ENCODE assay signal across 11 mouse cellular contexts in genomic region chr9:44496803-44497461, GRCm38 (mm10). TPM values are rescaled to one million over a fixed set of nuclear protein-coding genes. Genes with fewer than 3 reads are reported as not detected.
DNase-seq lines count a peak whose midpoint lies in the region; ATAC-seq and TF ChIP-seq lines count a peak whose summit lies in the region.
"Had no signal": no experiment of that assay in that cellular context is flagged by ENCODE, and none has a peak within 500 bp of the region (broad histone marks: within the 10 kb centered on the region; RNA-seq: fewer than 3 reads in every experiment).

No protein-coding gene starts in this region.

- TF ChIP-seq POLR2A in myocyte (IDR thresholded peaks at IDR 0.05; ENCODE audit: insufficient read length, low read depth), result no peak

- peaks cover 100% of the 10 kb centered on the region for H3K4me1 ChIP-seq in neural tube, embryonic 13.5 days (replicated peaks)
- peaks cover 96% of the 10 kb centered on the region for H3K4me1 ChIP-seq in neural tube, embryonic 15.5 days
- peaks cover 97% of the 10 kb centered on the region for H3K4me1 ChIP-seq in heart, embryonic 13.5 days

- no peaks in the 10 kb centered on the region for H3K36me3 ChIP-seq in neural tube, embryonic 13.5 days
- peaks cover 9% of the 10 kb centered on the region for H3K36me3 ChIP-seq in neural tube, embryonic 15.5 days
- peaks cover 22% of the 10 kb centered on the region for H3K36me3 ChIP-seq in heart, embryonic 13.5 days
- no peaks in the 10 kb centered on the region for H3K36me3 ChIP-seq in myocyte (ENCODE audit: control insufficient read depth, insufficient read depth)

- no peaks in the 10 kb centered on the region for H3K9me3 ChIP-seq in neural tube, embryonic 13.5 days
- no peaks in the 10 kb centered on the region for H3K9me3 ChIP-seq in neural tube, embryonic 15.5 days (replicated peaks)
- H3K9me3 ChIP-seq in heart, embryonic 13.5 days, result no peaks in the 10 kb centered on the region

- no peaks in the 10 kb centered on the region for H3K27me3 ChIP-seq in neural tube, embryonic 13.5 days
- no peaks in the 10 kb centered on the region for H3K27me3 ChIP-seq in neural tube, embryonic 15.5 days (replicated peaks)
- H3K27me3 ChIP-seq in heart, embryonic 13.5 days (replicated peaks), result no peaks in the 10 kb centered on the region
- no peaks in the 10 kb centered on the region for H3K27me3 ChIP-seq in myocyte (ENCODE audit: control insufficient read depth, insufficient read depth, insufficient read length)
- H3K27me3 ChIP-seq: Patski had no signal

- no peak overlapping the region for H3K27ac ChIP-seq in neural tube, embryonic 13.5 days (replicated peaks)
- no peak overlapping the region for H3K27ac ChIP-seq in neural tube, embryonic 15.5 days (replicated peaks)
- peak overlapping the region; percentile 100 for H3K27ac ChIP-seq in heart, embryonic 13.5 days (replicated peaks)

- intact Hi-C loops in gastrocnemius, postnatal 36 days (cut with DNase I), result no loop called here
- intact Hi-C loops in left cerebral cortex, postnatal 36 days (cut with DNase I), result no loop called here

- H3K79me2 ChIP-seq in myocyte (ENCODE audit: control insufficient read depth, insufficient read depth), result peaks cover 45% of the 10 kb centered on the region

- H3K9ac ChIP-seq in neural tube, embryonic 13.5 days, result peak overlapping the region; percentile 41; the same call in 1 of the 2 replicates
- H3K9ac ChIP-seq in neural tube, embryonic 15.5 days (replicated peaks), result no peak overlapping the region
- H3K9ac ChIP-seq in heart, embryonic 13.5 days, result peak overlapping the region; percentile 85

- H3ac ChIP-seq in myocyte (ENCODE audit: control insufficient read depth, insufficient read length), result no peak overlapping the region

- ATAC-seq in neural tube, embryonic 13.5 days (ENCODE audit: low read depth), result no peak
- ATAC-seq in neural tube, embryonic 15.5 days (ENCODE audit: low FRiP score), result no peak
- no peak for ATAC-seq in heart, embryonic 13.5 days (ENCODE audit: extremely low read depth, insufficient number of reproducible peaks, low FRiP score, low TSS enrichment)
- ATAC-seq: Patski had no signal

- H3K4me2 ChIP-seq in neural tube, embryonic 13.5 days, result no peak overlapping the region
- H3K4me2 ChIP-seq in neural tube, embryonic 15.5 days, result no peak overlapping the region
- peak overlapping the region; percentile 79 for H3K4me2 ChIP-seq in heart, embryonic 13.5 days
- H3K4me2 ChIP-seq in myocyte (ENCODE audit: low read depth), result peak overlapping the region; percentile 73

- peak; percentile 5 for DNase-seq in gastrocnemius, postnatal 25 days
- no peak for DNase-seq in gastrocnemius, postnatal 36 days
- no peak for DNase-seq in left cerebral cortex, postnatal 36 days (ENCODE audit: low spot score in 2 of 2)
- no peak for DNase-seq in retina, postnatal 1 day

- H3K4me3 ChIP-seq in neural tube, embryonic 13.5 days, result peak overlapping the region; percentile 6; the same call in 1 of the 2 replicates
- H3K4me3 ChIP-seq in neural tube, embryonic 15.5 days (replicated peaks), result no peak overlapping the region
- H3K4me3 ChIP-seq in heart, embryonic 13.5 days, result 0 out of 2 replicates have a peak overlapping the region, but pooled peaks have one; percentile 58
- peak overlapping the region; percentile 41 for H3K4me3 ChIP-seq in myocyte

- 53% methylated on average over 12 of the region's 12 CpGs for WGBS in neural tube, embryonic 13.5 days
- WGBS in neural tube, embryonic 15.5 days, result 45% methylated on average over 12 of the region's 12 CpGs
- WGBS in heart, embryonic 13.5 days, result 52% methylated on average over 12 of the region's 12 CpGs

TF ChIP-seq in myocyte, 11 proteins besides CTCF, POLR2A, EP300 and RAD21:
- no peak for TF ChIP-seq USF1 (IDR thresholded peaks at IDR 0.05; ENCODE audit: low read depth)
- no peak for TF ChIP-seq TCF3 (IDR thresholded peaks at IDR 0.05; ENCODE audit: insufficient read length, low read depth)

RNA-seq across cellular contexts. Expression of gene Bcl9l, which starts 14.3 kb away (rescaled TPM):
- 10 to 100 TPM; 33.6 to 40.7 TPM for total RNA-seq in gastrocnemius, postnatal 25 days (2021)
- 10 to 100 TPM; 25.7 to 42.5 TPM for total RNA-seq in gastrocnemius, postnatal 36 days (2021)
- polyA plus RNA-seq in neural tube, embryonic 13.5 days (2015; fragmentation: Nextera tagmentation; extraction: Ambion mirVana), result 9.4 and 9.6 TPM in 2 replicates
- 9.7 and 11.5 TPM in 2 replicates for polyA plus RNA-seq in neural tube, embryonic 15.5 days (2015; fragmentation: Nextera tagmentation; extraction: Ambion mirVana)
- polyA plus RNA-seq in heart, embryonic 13.5 days (2015; fragmentation: Nextera tagmentation; extraction: Ambion mirVana), result 7.3 and 9.4 TPM in 2 replicates
- polyA plus RNA-seq in myocyte (2012; fragmentation: generic; extraction: Trizol), result 35.4 TPM
- 10 to 100 TPM; 58.1 to 70.0 TPM for total RNA-seq in left cerebral cortex, postnatal 36 days (2021)

RNA-seq across cellular contexts. Expression of gene Upk2, which starts 42.2 kb away (rescaled TPM):
- under 1 TPM; 0.32 to 0.43 TPM for total RNA-seq in gastrocnemius, postnatal 25 days (2021)
- total RNA-seq in gastrocnemius, postnatal 36 days (2021), result not detected
- polyA plus RNA-seq in neural tube, embryonic 13.5 days (2015; fragmentation: Nextera tagmentation; extraction: Ambion mirVana), result not detected in 2 replicates
- polyA plus RNA-seq in neural tube, embryonic 15.5 days (2015; fragmentation: Nextera tagmentation; extraction: Ambion mirVana), result 0.73 TPM in 1 of 2 replicates, not detected in the other
- polyA plus RNA-seq in heart, embryonic 13.5 days (2015; fragmentation: Nextera tagmentation; extraction: Ambion mirVana), result not detected in 2 replicates
- polyA plus RNA-seq in myocyte (2012; fragmentation: generic; extraction: Trizol), result not detected
- total RNA-seq in left cerebral cortex, postnatal 36 days (2021), result not detected
- total RNA-seq: heart, postnatal 10 days had no signal
- polyA plus RNA-seq: liver, embryonic 11.5 days; Patski had no signal

RNA-seq across cellular contexts. Expression of gene Foxr1, which starts 56.0 kb away (rescaled TPM):
- not detected for total RNA-seq in gastrocnemius, postnatal 25 days (2021)
- total RNA-seq in gastrocnemius, postnatal 36 days (2021), result not detected
- polyA plus RNA-seq in neural tube, embryonic 13.5 days (2015; fragmentation: Nextera tagmentation; extraction: Ambion mirVana), result not detected in 2 replicates
- polyA plus RNA-seq in neural tube, embryonic 15.5 days (2015; fragmentation: Nextera tagmentation; extraction: Ambion mirVana), result 0.09 TPM in 1 of 2 replicates, not detected in the other
- polyA plus RNA-seq in heart, embryonic 13.5 days (2015; fragmentation: Nextera tagmentation; extraction: Ambion mirVana), result not detected in 2 replicates
- not detected for polyA plus RNA-seq in myocyte (2012; fragmentation: generic; extraction: Trizol)
- total RNA-seq in left cerebral cortex, postnatal 36 days (2021), result not detected
- total RNA-seq: heart, postnatal 10 days had no signal
- polyA plus RNA-seq: liver, embryonic 11.5 days; Patski had no signal

Comparison
In these comparisons a context has a peak if more than half of its experiments do, and no peak if none do; other contexts are left out.
1. H3K4me2 ChIP-seq: peak in heart, embryonic 13.5 days (single experiment) and myocyte (single experiment); none in neural tube, embryonic 13.5 days (single experiment) and neural tube, embryonic 15.5 days (single experiment).